Comparison of ENCODE assay signal across 10 mouse cellular contexts in genomic region chr3:37816781-37817433, GRCm38 (mm10).
A peak's percentile ranks its signal among the peaks of the same experiment; 100 is the strongest.
DNase-seq lines count a peak whose midpoint lies in the region; ATAC-seq and TF ChIP-seq lines count a peak whose summit lies in the region.
"Had no signal": no experiment of that assay in that cellular context is flagged by ENCODE, and none has a peak within 500 bp of the region (broad histone marks: within the 10 kb centered on the region; RNA-seq: fewer than 3 reads in every experiment).

No protein-coding gene starts in this region.

- H3K4me1 ChIP-seq in forebrain, embryonic 12.5 days = peaks cover 12% of the 10 kb centered on the region
- H3K4me1 ChIP-seq: embryonic facial prominence, embryonic 12.5 days had no signal

- WGBS in forebrain, embryonic 12.5 days = 14% methylated on average over 6 of the region's 6 CpGs

- H3K4me3 ChIP-seq in forebrain, embryonic 12.5 days (replicated peaks) = no peak overlapping the region
- no peak overlapping the region for H3K4me3 ChIP-seq in left cerebral cortex, adult 2 months
- H3K4me3 ChIP-seq: embryonic facial prominence, embryonic 12.5 days had no signal

- DNase-seq in urinary bladder, postnatal 14 days (ENCODE audit: low spot score) = peak; percentile 26
- no peak for DNase-seq in urinary bladder, adult 18-20 months (ENCODE audit: low spot score in 2 of 2)
- DNase-seq in left cerebral cortex, adult 2 months (ENCODE audit: extremely low spot score in 1 of 2, low spot score in 2 of 2) = peak in 1 of 2 experiments; percentile 21
- DNase-seq in ovary, adult 18-20 months (ENCODE audit: low spot score) = no peak
- no peak for DNase-seq in thymus, postnatal 36 days
- no peak for DNase-seq in gastrocnemius, postnatal 4 days (ENCODE audit: low spot score in 2 of 2)
- DNase-seq: kidney, adult 9 months had no signal

- peak; percentile 84 for ATAC-seq in forebrain, embryonic 12.5 days (ENCODE audit: low FRiP score)
- ATAC-seq: lung, postnatal 0 days had no signal

- H3K27me3 ChIP-seq in forebrain, embryonic 12.5 days = 0 out of 2 replicates have a peak, but pooled peaks cover 4% of the 10 kb centered on the region
- H3K27me3 ChIP-seq: embryonic facial prominence, embryonic 12.5 days had no signal

- no peaks in the 10 kb centered on the region for H3K36me3 ChIP-seq in forebrain, embryonic 12.5 days (replicated peaks)
- H3K36me3 ChIP-seq: embryonic facial prominence, embryonic 12.5 days had no signal

- intact Hi-C loops in left cerebral cortex, adult 2 months (cut with DNase I) = loop anchor here (1.0 kb wide), 2 partner anchors 161 to 177 kb away; no protein-coding TSS in a partner anchor

- no peak for TF ChIP-seq CTCF in left cerebral cortex, adult 2 months (IDR thresholded peaks at IDR 0.05)

- no peaks in the 10 kb centered on the region for H3K9me3 ChIP-seq in forebrain, embryonic 12.5 days
- H3K9me3 ChIP-seq: embryonic facial prominence, embryonic 12.5 days had no signal

- no peak overlapping the region for H3K4me2 ChIP-seq in forebrain, embryonic 12.5 days
- H3K4me2 ChIP-seq: embryonic facial prominence, embryonic 12.5 days had no signal

- 0 out of 2 replicates have a peak overlapping the region, but pooled peaks have one; percentile 42 for H3K27ac ChIP-seq in forebrain, embryonic 12.5 days
- peak overlapping the region; percentile 6; the same call in 1 of the 2 replicates for H3K27ac ChIP-seq in left cerebral cortex, adult 2 months
- H3K27ac ChIP-seq: embryonic facial prominence, embryonic 12.5 days had no signal

- no peak overlapping the region for H3K9ac ChIP-seq in forebrain, embryonic 12.5 days
- H3K9ac ChIP-seq: embryonic facial prominence, embryonic 12.5 days had no signal
